Mouse (Mus musculus) heart, adult 2 months (tissue): ENCODE data around the gene Slc47a2. TPM values are rescaled to one million over a fixed set of nuclear protein-coding genes. Genes with fewer than 3 reads are reported as not detected.
"Not testable (repeated sequence)": the region's sequence is repeated elsewhere in the genome, so short reads cannot be mapped to it uniquely, and the experiment has no call there.

ENCODE experiments used
- DNase-seq, 2 experiments: peaks; one replicate each; pipeline ENCODE4 v3.0.0; 2021
- H3K27ac ChIP-seq: fragments of 200-600 bp; 2 replicates; pipeline ENCODE4 v1.8.1; 2022
- H3K27me3 ChIP-seq: fragments of 200-500 bp; 2 replicates; pipeline ENCODE4 v1.6.1; 2012; ENCODE audit warnings: mild to moderate bottlenecking, low read length, inconsistent platforms, mixed read lengths; ENCODE audit not compliant: control insufficient read depth, insufficient read depth
- H3K36me3 ChIP-seq: fragments of 200-500 bp; 2 replicates; pipeline ENCODE4 v1.6.1; 2012; ENCODE audit warnings: low read length, inconsistent platforms; ENCODE audit not compliant: control insufficient read depth, insufficient read depth
- H3K4me1 ChIP-seq: fragments of 200-500 bp; 2 replicates; pipeline ENCODE4 v1.6.1; 2011; ENCODE audit warnings: low read length; ENCODE audit not compliant: control insufficient read depth, insufficient read depth
- H3K4me3 ChIP-seq: fragments of 200-600 bp; 2 replicates; pipeline ENCODE4 v1.8.1; 2022
- H3K79me2 ChIP-seq: fragments of 200-500 bp; replicated peaks from 2 replicates; pipeline ENCODE4 v1.6.1; 2012; ENCODE audit warnings: mild to moderate bottlenecking, inconsistent platforms, low read length, moderate library complexity, mixed read lengths; ENCODE audit not compliant: control insufficient read depth, insufficient read depth
- H3K9ac ChIP-seq: fragments of 200-500 bp; 2 replicates; pipeline ENCODE4 v1.6.1; 2012; ENCODE audit warnings: low read depth, mild to moderate bottlenecking, control low read depth, inconsistent platforms, low read length, mixed read lengths
- CTCF ChIP-seq: fragments of 200-600 bp; IDR thresholded peaks from 2 replicates; pipeline ENCODE4 v1.8.1; 2022; ENCODE audit warnings: antibody characterized with exemption, mild to moderate bottlenecking, moderate library complexity
- EP300 ChIP-seq: fragments of 200-500 bp; IDR thresholded peaks from 2 replicates; pipeline ENCODE4 v1.6.1; 2011; ENCODE audit warnings: low read depth, low read length, control low read depth; ENCODE audit not compliant: insufficient read depth
- POLR2A ChIP-seq: fragments of 200-500 bp; IDR thresholded peaks from 2 replicates; pipeline ENCODE4 v1.6.1; 2011; ENCODE audit warnings: mild to moderate bottlenecking, low read depth, low read length, control low read depth; ENCODE audit not compliant: insufficient read depth
- WGBS: fragments of 180-500 bp; shearing (Covaris S2); methylation state at CpG from one replicate; pipeline ENCODE4 v1.1.7; 2018; 5-methylcytosine and 5-hydroxymethylcytosine counted together
- intact Hi-C: fragments of 180-260 bp; cut with DNase I; formaldehyde crosslinking; loops from one replicate; pipeline ENCODE4 v1.15.1; 2025
- polyA plus RNA-seq: library from polyadenylated mRNA; depleted of rRNA; stranded (reverse); fragments of >200 nt; gene quantifications from 2 replicates; pipeline ENCODE4 v1.2.3, GENCODE M21; 2012
- total RNA-seq, 2 experiments: library from RNA; stranded (reverse); gene quantifications; 2 replicates each; pipeline ENCODE4 v1.2.3; 2021

Gene Slc47a2
- total and polyA plus RNA-seq, 3 experiments: 0.04 TPM; not detected in 2

- intact Hi-C loops: no loop called here
- 52% methylated on average over 2 of the region's 2 CpGs for WGBS
- TF ChIP-seq EP300: no peak
- no peak for TF ChIP-seq CTCF
- no peak for TF ChIP-seq POLR2A
- Histone ChIP-seq H3K4me3 (no peak overlapping the region), H3K4me1 (peaks cover 2% of the 10 kb centered on the region; the same call in 1 of the 2 replicates), H3K36me3 (no peaks in the 10 kb centered on the region), H3K27ac (no peak overlapping the region), H3K79me2 (no peaks in the 10 kb centered on the region), H3K27me3 (no peaks in the 10 kb centered on the region), H3K9ac (no peak overlapping the region)
- no peak for DNase-seq
Observed at GRCm38 (mm10) chr11:61316864-61317263, 25.8 kb downstream of the Slc47a2 start.

DNA sequence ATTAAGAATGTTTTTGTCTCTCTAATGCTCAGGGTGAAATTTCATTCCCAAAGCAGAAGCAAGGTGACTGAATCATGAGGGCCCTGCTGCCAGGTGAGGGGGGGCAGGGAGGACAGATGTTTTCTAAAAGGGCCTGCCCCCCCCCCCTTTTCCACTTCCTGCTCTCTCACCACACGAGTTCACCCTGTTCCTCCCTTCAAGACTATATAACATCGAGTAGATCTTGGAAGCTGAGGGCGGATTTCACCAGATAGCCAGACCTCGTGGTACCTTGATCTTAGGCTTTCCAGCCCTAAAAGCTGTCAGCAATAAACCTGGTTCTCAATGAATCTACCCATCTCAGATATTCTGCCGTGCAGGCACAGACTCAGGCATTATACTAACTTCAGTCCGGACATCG, 32.3 kb downstream of the Slc47a2 start:
- Histone ChIP-seq H3K4me3 (no peak overlapping the region), H3K4me1 (no peaks in the 10 kb centered on the region), H3K79me2 (no peaks in the 10 kb centered on the region), H3K36me3 (no peaks in the 10 kb centered on the region), H3K27me3 (no peaks in the 10 kb centered on the region), H3K9ac (no peak overlapping the region), H3K27ac (no peak overlapping the region)
- TF ChIP-seq CTCF (no peak), EP300 (no peak), POLR2A (no peak)
- intact Hi-C loops: no loop called here
- DNase-seq: no peak
- 70% methylated on average over 7 of the region's 7 CpGs for whole genome bisulfite sequencing

- Histone ChIP-seq H3K9ac (no peak overlapping the region), H3K27me3 (no peaks in the 10 kb centered on the region), H3K36me3 (no peaks in the 10 kb centered on the region), H3K4me3 (no peak overlapping the region), H3K4me1 (no peaks in the 10 kb centered on the region), H3K79me2 (no peaks in the 10 kb centered on the region), H3K27ac (no peak overlapping the region)
- DNase-seq: no peak
- intact Hi-C loops: loop anchor here (5.0 kb wide), 1 partner anchor 78 kb away; no protein-coding TSS in a partner anchor
- TF ChIP-seq CTCF (no peak), POLR2A (no peak), EP300 (no peak)
- 74% methylated on average over 12 of the region's 12 CpGs for WGBS
Observed at GRCm38 (mm10) chr11:61309831-61310230, 32.8 kb downstream of the Slc47a2 start.

GRCm38 (mm10) chr11:61307795-61308194, 34.9 kb downstream of the Slc47a2 start:
- Histone ChIP-seq H3K27ac (no peak overlapping the region), H3K9ac (no peak overlapping the region), H3K79me2 (no peaks in the 10 kb centered on the region), H3K4me1 (no peaks in the 10 kb centered on the region), H3K27me3 (no peaks in the 10 kb centered on the region), H3K36me3 (no peaks in the 10 kb centered on the region), H3K4me3 (no peak overlapping the region)
- intact Hi-C loops: loop anchor here (5.0 kb wide), 1 partner anchor 75 kb away; no protein-coding TSS in a partner anchor
- WGBS: 39% methylated on average over 7 of the region's 7 CpGs
- no peak for TF ChIP-seq CTCF
- TF ChIP-seq EP300: no peak
- TF ChIP-seq POLR2A: no peak
- DNase-seq: no peak

DNA sequence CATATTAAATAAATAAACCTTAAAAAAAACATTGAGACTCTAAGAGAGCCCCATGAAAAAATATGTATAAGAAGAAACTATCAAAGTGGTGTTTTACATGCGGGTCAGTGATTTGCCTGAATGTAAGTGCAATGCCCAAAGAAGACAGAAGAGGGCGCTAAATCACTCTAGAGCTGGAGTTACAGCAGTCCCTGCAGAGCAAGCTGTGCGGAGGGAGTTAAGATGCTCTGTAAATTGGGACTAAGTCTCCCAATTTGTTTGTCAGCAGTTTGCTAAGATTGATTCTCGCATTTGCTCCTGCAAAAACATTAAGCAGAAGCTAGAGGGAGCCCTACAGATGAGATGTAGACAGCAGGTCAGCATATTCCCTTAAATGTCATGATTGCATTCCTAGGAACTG, 37.3 kb downstream of the Slc47a2 start:
- Histone ChIP-seq H3K9ac (no peak overlapping the region), H3K4me3 (no peak overlapping the region), H3K27me3 (no peaks in the 10 kb centered on the region), H3K36me3 (no peaks in the 10 kb centered on the region), H3K4me1 (peaks cover 6% of the 10 kb centered on the region), H3K27ac (no peak overlapping the region), H3K79me2 (no peaks in the 10 kb centered on the region)
- TF ChIP-seq CTCF (peak; percentile 77), EP300 (no peak)
- 77% methylated on average over 4 of the region's 4 CpGs for WGBS
- DNase-seq: no peak
- intact Hi-C loops: loop anchor here (5.0 kb wide), 1 partner anchor 73 kb away; no protein-coding TSS in a partner anchor

DNA sequence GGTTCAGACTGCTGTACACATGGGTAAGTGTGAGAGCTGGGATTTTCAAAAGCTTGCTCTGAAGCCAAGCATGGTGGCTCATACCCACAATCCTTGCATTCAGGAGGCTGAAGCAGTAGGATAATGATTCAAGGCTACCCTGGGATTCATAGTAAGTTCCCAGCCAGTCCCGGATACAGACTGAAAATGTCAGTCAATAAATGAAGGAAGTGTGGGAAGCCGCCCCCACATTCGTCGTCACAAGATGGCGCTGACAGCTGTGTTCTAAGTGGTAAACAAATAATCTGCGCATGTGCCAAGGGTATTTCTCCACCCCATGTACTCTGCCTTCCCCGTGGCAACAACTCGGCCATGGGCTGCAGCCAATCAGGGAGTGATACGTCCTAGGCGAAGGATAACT, 38.1 kb downstream of the Slc47a2 start:
- intact Hi-C loops: loop anchor here (5.0 kb wide), 1 partner anchor 37 kb away; the partner anchor contains the start of gene Aldh3a2
- WGBS: 89% methylated on average over 6 of the region's 10 CpGs

More for the DNA sequence above, 38.1 kb downstream of the Slc47a2 start:
- not testable (repeated sequence) for H3K9ac ChIP-seq, H3K4me1 ChIP-seq, H3K27me3 ChIP-seq, H3K36me3 ChIP-seq, H3K79me2 ChIP-seq, H3K4me3 ChIP-seq, DNase-seq, H3K27ac ChIP-seq
